Mouse (Mus musculus) heart, postnatal 14 days (tissue): ENCODE data around the gene Micall1. TPM values are rescaled to one million over a fixed set of nuclear protein-coding genes. Genes with fewer than 3 reads are reported as not detected.

Experiments used
- DNase-seq, 2 experiments: peaks; one replicate each; pipeline ENCODE4 v3.0.0; 2021 to 2022
- intact Hi-C: fragments of 180-260 bp; cut with DNase I; formaldehyde crosslinking; loops from one replicate; pipeline ENCODE4 v1.15.1; 2025
- total RNA-seq, 2 experiments: library from RNA; stranded (reverse); gene quantifications; 2 replicates each; pipeline ENCODE4 v1.2.3; 2021

The Micall1 gene
- total RNA-seq, 2 experiments from 2014 or later = 61.2 to 64.9 TPM

DNA sequence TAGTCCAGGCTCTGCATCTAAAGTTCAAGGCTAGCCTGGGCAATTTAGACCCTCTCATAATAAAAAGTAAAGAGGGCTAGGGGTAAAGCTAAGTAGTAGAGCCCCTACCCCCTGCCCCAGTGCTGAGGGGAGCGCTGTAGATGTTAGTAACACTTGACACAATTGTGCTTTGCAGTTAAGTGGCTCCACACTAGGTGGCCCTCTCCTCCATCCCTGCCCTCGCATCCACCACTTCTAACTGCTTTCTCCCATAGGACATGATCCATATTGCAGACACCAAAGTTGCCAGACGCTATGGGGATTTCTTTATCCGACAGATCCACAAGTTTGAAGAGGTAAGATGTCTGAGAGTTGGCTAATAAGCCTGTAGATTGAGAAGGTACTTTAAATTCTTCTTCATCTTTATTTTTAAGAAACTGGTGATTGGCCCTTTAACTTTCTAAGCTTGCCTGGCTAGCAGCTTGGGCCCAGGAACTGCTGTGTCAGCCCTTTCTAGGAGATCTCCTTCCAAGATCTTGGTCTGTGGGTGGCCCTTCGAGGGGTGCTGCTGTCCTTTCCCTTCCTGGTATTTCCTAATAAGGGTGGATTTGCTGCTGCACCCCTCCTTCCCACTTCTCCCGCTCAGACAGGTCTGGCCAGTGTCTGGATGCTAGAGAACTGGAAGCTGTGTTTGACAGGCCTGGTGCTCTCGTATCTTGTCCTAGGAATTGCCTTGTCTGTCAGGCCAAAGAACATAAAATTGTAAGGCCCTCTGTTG, 15.4 kb upstream of the Micall1 start:
- peak; percentile 53 to 55 for DNase-seq
- intact Hi-C loops = loop anchor here (2.0 kb wide), 2 partner anchors 34 to 56 kb away; no protein-coding TSS in a partner anchor

DNA sequence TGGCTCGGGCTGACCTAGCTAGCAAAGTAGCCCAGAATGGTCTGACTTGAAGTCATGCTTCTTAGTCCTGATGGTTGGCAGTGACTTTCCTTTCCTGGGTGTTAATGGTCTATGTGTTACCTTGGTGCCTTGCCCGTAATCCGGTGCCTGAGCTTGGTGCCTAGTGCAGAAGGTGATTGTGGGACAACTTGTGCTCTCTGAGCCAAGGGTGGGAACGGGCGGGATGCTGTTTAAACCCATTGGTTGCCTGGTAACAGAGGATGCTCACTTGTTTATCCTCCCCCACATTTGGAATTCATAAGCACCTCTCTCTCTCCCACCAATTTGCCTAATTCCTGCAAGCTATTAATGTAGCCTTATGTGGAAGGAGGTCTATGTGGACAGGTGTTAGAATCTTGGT, 13.2 kb upstream of the Micall1 start:
- DNase-seq = no peak
- intact Hi-C loops = no loop called here

DNA sequence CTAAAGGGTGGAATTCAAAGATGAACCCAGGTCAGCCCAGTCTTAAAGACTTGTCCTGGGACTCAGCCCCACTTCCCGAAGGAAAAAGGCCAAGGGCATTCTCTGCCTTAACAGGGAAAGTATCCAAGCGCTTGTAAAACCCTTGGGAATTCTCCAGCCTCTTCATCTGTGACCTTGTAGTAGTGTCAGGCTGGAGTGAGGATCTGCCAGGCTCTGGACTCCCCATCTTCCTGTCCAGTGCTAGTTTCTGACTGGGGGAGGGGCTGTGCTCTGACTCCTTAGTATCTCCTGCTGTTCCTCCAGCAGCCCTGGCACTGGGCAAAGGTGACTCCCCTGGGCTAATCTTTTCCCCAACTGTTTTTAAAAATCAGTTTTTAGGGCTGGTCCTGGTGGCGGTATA, 12.1 kb upstream of the Micall1 start:
- DNase-seq = peak; percentile 26 to 29
- intact Hi-C loops = no loop called here

DNA sequence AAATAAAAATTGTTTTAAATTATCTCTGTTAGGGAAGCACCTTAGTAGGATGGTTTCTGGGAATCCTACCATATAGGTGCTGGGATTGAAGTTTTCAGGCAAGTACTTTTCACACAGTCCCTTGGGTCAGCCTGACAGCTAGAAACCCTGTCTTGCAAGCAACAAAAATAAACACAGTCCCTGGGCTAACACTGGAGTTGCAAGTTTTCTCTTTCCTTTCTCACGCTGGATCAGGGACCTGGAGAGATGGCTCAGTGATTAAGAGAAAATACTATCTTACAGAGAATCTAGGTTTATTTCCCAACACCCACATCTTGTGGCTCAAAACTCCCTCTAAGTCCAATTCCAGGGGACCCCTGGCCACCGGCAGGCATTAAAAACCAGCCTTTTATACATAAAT, 11.6 kb upstream of the Micall1 start:
- DNase-seq = no peak
- intact Hi-C loops = no loop called here

DNA sequence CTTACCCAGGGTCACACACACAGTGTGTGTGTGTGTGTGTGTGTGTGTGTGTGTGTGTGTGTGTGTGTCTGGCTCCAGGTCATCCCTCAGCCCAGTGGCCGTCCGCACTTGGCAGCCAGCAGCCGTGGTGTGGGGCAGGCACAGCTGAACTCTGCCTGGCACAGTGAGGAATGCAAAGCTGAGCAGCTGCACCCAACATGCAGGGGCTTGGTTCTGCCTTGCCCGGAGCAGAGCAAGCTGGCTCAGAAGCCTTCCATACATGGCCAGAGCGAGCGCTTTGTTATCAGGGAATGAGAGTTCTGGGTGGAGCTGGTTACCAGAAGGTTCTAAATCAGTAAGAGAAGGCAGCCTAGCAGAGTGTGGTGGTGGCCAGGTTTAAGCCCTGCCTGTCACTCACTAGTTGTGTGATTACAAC, 11.1 kb upstream of the Micall1 start:
- DNase-seq = peak; percentile 69 to 78
- intact Hi-C loops = loop anchor here (2.0 kb wide), 1 partner anchor 15 kb away; no protein-coding TSS in a partner anchor

DNA sequence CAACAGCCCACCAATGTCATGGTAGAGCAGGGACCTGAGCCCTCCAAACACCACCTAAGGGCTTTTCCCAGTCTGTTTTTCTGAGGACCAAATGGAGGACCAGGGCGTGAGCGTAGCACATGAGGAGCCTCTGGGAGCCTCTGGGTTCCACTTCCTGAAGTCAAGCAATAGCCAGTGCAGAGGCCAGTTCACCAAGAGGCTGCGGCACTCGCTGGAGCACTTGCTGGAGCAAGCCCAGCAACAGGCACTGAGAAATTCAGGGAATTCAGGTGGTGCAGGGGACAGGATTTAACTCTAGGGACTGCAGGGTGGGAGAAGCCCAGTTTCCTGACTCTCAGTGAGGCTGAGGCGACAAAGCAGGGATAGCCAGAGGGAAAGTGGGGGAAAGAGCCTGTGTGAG, 10.5 kb upstream of the Micall1 start:
- peak in 1 of 2 experiments; percentile 34 for DNase-seq
- intact Hi-C loops = loop anchor here (2.0 kb wide), 1 partner anchor 15 kb away; no protein-coding TSS in a partner anchor

DNA sequence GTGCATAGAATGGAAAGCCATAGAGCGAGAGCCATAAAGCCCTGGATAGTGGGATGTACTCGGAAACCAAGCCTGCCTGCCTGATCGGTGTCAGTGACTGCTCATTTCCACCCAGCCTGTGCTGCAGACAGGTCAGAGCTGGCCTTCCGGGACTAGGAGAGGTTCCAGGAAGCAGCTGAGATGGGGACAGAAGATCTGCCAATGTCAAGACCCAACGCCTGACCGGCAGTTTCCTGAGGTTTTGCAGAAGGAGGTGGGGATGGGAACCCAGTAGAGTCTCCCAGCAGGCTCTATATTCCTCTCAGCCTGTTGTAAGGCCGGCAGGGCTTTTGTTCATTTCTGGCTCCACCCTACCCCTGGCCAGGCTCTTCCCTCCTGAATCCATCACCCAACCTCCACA, 9.8 kb upstream of the Micall1 start:
- peak; percentile 40 to 41 for DNase-seq
- intact Hi-C loops = loop anchor here (2.0 kb wide), 1 partner anchor 14 kb away; no protein-coding TSS in a partner anchor

DNA sequence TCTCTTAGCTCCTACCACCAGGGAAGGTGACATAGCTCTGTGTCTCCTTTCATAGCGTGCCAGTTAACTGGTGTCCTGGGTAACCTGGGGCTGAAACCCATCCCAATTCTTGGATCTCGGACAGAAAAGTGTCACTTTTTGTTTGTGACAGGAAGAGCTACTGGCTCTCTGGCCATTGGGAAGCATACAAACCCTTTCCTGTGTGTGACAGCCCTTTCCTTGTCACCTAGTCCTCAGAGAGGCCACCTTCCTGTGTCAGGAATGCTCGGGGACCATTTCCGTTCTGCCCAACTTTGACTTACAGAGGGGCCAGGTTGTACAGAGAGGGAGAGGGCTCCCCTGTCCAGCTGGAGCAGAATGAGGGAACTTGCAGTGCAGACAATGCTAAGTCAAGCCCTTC, 9.2 kb upstream of the Micall1 start:
- DNase-seq = peak in 1 of 2 experiments; percentile 14
- intact Hi-C loops = loop anchor here (2.0 kb wide), 1 partner anchor 13 kb away; no protein-coding TSS in a partner anchor

DNA sequence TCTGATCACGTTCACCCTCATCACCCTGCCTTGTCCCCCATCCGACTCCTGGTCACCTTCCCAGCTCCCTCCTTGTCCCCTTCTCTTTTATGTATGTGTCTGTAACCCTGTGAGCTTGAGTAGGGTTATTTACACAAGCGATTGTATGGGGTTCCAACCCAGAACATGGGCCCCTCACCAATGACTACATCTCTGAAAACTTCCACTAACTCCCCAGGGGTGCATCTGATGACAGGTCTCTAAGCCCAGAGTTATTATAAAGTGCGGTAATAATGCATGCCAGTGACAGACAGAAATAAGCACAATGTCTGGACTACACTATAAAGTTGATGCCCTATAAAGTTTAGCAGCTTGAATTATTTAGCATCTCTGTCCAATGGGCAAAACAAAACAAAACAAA, 8.3 kb upstream of the Micall1 start:
- no peak for DNase-seq
- intact Hi-C loops = no loop called here

DNA sequence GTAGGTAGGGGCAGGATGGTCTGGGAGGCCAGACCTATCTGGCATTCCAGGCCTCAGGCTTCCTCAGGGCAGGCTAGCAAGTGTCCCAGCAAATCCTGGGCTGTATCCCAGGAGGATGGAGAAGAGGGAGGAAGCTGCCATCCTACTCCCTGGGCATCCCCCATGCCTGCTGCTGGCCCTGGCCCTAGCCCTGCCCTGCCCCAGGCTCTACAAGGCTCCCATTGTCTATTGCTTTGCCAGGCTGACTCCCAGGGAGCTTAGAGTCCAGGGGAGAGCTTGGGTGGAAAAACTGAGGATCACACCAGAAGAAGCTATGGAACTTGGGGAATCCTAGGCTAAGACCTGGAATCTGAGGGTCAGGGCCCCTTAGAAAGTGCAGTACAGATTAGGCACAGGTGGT, 7.2 kb upstream of the Micall1 start:
- no peak for DNase-seq
- intact Hi-C loops = no loop called here

DNA sequence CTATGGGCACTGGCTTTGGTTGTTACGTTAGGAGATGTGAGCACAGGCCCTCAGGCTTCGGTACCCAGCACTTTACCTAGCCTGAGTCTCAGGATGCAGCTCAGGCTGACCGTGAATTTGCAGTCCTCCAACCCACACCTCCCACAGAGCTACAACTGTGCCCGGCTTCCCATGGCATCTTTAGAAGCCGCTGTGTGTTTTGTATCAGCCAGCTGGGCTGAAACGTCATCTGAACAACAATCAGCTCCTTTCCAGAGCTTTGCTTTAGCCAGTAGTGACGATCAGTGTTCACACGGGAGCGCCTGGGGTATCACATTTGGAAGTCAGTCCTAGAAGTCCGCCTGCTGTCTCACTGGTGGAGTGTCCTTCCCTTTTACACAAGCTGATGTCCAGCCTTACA, 5.4 kb upstream of the Micall1 start:
- DNase-seq = no peak
- intact Hi-C loops = no loop called here

DNA sequence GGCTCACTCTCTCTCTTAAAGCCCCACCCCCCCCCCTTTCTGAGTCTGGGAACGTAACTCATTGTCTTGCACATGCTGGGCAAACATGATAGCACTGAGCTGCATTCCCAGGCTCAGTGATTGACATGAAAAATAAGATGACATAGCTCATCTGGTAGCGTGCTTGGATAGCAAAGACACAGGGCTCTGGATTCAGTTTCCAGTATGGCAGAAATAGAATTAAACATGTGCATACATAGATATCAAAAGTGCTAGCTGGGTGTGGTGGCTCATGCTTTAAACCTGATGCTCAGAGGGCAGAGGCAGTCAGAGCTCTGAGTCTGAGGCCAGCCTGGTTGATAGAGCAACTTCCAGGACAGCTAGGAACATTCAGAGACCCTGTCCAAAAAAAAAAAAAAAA, 2.9 kb upstream of the Micall1 start:
- intact Hi-C loops = no loop called here
- no peak for DNase-seq

DNA sequence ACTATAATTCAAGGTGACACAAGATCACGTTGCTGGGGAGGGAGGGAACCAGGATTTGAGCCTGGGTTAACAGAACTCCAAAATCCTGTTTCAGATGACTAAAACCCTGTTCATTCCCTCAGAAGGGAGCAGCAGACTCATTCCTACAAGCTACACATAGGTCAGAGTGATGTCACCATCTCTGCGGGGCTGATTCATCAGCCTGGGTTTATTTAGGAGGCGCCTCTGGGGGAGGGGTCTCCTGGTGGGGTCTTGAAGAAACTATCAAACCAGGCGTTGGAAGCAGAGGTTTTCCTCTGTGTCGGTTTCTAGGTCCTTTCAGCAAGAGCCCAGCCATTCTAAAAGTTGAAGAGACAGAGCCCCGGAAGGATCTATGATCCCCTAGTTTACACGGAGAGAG, 732 bp upstream of the Micall1 start:
- intact Hi-C loops = no loop called here
- no peak for DNase-seq

DNA sequence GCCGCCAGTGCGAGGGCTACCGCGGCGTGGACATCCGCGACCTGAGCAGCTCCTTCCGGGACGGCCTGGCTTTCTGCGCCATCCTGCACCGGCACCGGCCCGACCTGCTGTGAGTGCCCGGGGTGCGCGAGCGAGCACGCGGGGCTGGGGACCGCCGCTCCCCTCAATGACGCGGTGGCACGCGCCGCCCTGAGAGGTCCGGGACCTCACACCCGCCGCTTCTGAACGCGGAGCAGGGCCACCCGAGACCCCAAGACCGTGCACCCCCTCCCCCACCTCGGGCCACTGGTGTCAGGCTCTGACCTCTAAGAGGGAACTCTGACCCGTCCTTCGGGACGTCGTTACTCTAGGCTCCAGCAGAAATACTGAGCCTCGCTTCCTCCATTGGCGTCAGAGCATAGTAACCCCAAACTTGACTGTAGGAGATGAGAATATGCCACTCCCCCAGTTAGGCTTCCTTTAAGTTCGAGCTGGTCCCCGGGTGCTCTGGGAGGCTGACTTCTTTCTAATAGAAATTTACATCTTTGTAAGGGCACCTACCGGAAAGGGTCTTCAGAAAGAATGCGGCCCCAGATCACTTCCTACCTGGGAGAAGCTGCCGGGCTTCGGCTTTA, 730 bp downstream of the Micall1 start:
- intact Hi-C loops = no loop called here
- DNase-seq = no peak

DNA sequence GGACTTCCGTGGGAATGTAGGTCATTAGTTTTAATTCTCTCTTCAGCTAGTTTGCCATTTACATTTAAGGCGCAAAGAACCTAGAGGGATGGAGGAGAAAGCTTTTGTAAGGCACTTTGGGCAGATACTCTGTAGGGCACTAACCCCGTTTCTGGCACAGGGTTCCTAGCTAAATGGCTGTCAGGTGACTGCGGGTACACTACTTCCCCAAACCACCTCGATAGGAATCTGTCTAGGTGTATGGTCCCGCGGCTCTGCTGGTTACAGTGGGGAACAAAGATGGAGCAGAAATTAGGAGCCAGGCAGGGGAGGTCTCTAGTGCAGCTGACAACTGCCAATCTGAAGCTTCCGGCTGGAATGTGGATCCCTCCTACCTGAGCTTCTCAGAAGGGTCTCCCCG, 1.3 kb downstream of the Micall1 start:
- intact Hi-C loops = no loop called here
- DNase-seq = no peak

DNA sequence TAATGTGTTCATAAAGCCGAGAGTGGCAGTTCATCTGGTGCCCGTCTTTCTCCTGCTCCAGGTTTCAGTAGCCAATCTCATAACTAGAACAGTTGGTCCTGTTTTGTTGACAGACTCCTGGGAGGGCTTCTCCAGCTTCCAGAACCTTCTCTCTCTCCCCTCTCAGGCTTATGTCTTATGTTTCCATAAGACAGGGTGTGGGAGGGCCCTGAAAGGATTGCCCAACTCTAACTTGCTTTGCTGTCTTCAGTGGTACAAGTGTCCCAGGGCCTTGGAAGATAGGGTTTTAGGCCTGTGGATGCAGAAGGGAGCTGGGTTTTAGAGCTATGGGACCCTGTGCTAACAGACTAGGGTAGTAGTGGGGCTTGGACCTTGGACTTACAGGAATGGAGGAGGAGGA, 1.8 kb downstream of the Micall1 start:
- intact Hi-C loops = no loop called here
- no peak for DNase-seq

DNA sequence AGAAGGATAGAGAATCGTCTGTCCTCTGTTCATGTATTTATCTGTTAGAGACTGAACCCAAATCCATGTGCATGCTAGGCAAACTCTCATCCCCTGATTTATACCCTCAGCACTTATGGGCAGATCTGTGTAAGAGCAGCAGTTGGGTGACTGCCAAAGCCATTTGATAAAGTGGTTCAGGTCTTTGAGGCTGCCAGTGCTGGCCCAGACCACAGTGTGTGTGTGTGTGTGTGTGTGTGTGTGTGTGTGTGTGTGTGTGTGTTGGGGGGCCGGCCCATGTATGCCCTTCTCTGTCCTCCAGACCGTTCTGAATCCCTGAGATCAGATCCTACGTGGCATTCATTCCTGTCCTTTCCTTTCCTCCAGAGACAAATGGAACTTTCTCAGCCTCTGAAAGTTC, 3.1 kb downstream of the Micall1 start:
- intact Hi-C loops = loop anchor here (2.0 kb wide), 1 partner anchor 13 kb away; no protein-coding TSS in a partner anchor
- peak; percentile 54 to 69 for DNase-seq

DNA sequence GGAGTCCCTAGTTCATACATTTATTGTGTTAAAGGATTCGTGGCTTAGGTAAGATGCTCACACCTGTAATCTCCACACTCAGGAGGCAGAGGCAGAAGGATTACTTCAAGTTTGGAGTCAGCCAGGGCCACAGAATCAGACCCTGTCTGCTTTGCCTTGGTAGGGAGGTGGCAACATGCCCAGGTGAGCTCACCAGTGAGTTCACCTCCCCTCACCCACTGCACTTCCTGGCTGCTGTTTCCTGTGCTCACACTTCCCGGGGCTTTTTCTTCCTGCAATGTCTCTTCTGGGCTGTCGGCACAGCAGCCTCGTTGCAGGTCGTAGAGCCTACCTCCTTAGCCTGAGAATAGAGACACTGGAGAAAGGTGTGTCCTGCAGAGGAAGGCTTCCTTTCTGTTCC, 6.6 kb downstream of the Micall1 start:
- intact Hi-C loops = no loop called here

DNA sequence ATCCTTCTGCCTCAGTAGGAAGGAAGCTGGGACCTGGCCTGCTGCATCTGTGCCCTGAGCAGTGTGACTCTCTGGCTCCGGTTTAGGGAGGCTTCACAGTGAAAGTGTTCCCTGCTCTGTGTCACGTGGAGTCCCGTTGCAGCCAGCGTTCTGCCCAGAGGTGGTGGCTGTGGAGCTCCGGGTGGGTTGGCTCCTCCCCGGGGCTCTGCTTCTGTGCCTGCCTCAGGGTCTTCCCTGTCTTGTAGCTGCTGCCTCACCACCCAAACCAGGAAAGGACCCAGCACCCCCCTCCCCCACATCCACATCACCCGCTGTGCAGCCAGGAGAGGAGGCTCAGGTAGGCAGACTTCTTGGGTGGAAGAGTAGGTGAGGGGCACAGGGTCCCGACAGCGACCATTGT, 10.8 kb downstream of the Micall1 start:
- no peak for DNase-seq
- intact Hi-C loops = no loop called here

More for the DNA sequence above, 6.6 kb downstream of the Micall1 start:
- DNase-seq = no peak

DNA sequence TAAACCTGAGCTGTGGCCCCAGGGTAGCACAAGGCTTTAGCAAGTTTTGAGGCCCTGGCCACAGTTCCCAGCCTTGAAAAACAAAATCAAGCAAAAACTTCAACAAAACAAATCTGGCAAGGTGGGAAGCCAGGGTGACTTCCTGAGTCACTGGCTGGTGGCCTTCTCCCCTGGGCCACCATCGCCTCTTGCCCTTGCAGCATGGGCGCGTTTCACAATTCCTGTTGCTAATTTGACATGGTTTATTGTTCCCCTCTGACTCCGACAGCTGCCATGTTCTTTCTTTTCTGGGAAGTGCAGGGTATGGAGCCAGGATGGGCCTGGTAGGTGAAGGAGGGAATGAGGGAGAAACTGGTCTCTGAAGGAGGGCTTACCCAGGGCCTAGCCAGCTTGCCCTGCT, 13.4 kb downstream of the Micall1 start:
- intact Hi-C loops = no loop called here
- no peak for DNase-seq

DNA sequence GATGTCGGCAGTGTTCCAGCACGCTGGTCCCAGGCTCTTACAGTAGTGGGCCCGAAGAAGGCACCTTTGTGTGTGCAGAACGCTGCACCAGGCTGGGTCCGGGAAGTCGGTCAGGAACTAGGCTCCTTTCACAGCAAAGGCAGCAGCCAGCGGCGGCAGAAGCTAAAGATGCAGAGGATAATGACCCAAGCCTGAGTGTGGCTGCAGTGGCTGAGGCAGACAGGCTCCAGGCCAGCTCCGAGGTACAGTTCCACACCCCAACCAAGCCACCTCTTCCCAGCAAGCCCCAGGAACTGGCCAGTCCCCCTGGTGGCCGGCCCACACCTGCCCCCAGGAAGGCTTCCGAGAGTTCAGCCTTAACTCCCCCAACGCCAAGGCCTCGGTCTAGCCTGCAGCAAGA, 13.8 kb downstream of the Micall1 start:
- DNase-seq = no peak
- intact Hi-C loops = no loop called here

DNA sequence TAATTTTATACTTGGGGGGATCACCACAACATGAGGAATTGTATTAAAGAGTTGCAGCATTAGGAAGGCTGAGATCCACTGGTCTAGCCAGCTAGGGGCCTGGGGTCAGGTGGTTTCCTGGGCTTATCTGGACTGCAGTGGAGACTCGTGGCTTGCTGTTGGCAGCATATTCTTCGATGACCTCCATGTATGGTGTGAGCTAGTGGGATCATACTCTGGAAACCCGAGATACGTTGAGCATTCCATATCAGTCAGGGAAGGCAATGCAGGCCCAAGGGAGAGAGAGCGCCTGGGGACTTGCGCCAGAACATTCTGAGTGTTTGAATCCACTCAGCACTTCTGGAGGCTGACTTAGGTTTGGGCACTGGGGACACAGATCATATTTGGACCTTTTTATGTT, 15.1 kb downstream of the Micall1 start:
- intact Hi-C loops = no loop called here
- DNase-seq = peak; percentile 46 to 60
